Mouse (Mus musculus) forebrain, postnatal 0 days (tissue): ENCODE measurements around the gene Srxn1. TPM values are rescaled to one million over a fixed set of nuclear protein-coding genes. Genes with fewer than 3 reads are reported as not detected.

Experiments
- ATAC-seq: fragments of 200-750 bp; cut with Nextera tagmentation; 2 replicates; pipeline ENCODE4 v1.8.0; 2017; ENCODE audit warnings: mild to moderate bottlenecking, moderate library complexity
- DNase-seq: peaks from one replicate; pipeline ENCODE4 v3.0.0-alpha.2; 2015
- H3K27ac ChIP-seq: fragments of 300-500 bp; sonication (generic); 2 replicates; pipeline ENCODE4 v1.5.1; 2014; ENCODE audit warnings: low read depth, mild to moderate bottlenecking, antibody characterized with exemption, low read length, moderate library complexity, mixed read lengths
- H3K27me3 ChIP-seq: fragments of 300-500 bp; sonication (generic); 2 replicates; pipeline ENCODE4 v1.6.1; 2014; ENCODE audit warnings: mild to moderate bottlenecking, low read length, mixed read lengths; ENCODE audit not compliant: insufficient read depth
- H3K36me3 ChIP-seq: fragments of 300-500 bp; sonication (generic); 2 replicates; pipeline ENCODE4 v1.6.1; 2014; ENCODE audit warnings: mild to moderate bottlenecking, moderate library complexity; ENCODE audit not compliant: insufficient read depth
- H3K4me1 ChIP-seq: fragments of 300-500 bp; sonication (generic); 2 replicates; pipeline ENCODE4 v1.6.1; 2014; ENCODE audit warnings: antibody characterized with exemption; ENCODE audit not compliant: insufficient read depth
- H3K4me2 ChIP-seq: fragments of 300-500 bp; sonication (generic); 2 replicates; pipeline ENCODE4 v1.6.1; 2014; ENCODE audit warnings: low read depth, mild to moderate bottlenecking, moderate library complexity
- H3K4me3 ChIP-seq: fragments of 300-500 bp; sonication (generic); 2 replicates; pipeline ENCODE4 v1.5.1; 2014; ENCODE audit warnings: low read depth, low read length, mixed read lengths
- H3K9ac ChIP-seq: fragments of 300-500 bp; sonication (generic); 2 replicates; pipeline ENCODE4 v1.6.1; 2014; ENCODE audit warnings: mild to moderate bottlenecking
- H3K9me3 ChIP-seq: fragments of 300-500 bp; sonication (generic); 2 replicates; pipeline ENCODE4 v1.6.1; 2016; ENCODE audit warnings: low read length
- CTCF ChIP-seq: sonication (generic); IDR thresholded peaks from 2 replicates; pipeline ENCODE4 v1.5.1; 2016; ENCODE audit warnings: antibody characterized with exemption, control low read depth, low read depth
- WGBS: fragments of 180-500 bp; shearing (Covaris S2); extraction: QIAGEN DNeasy Blood & Tissue Kit; methylation state at CpG from one replicate; pipeline ENCODE4 v1.1.7; 2014; 5-methylcytosine and 5-hydroxymethylcytosine counted together
- polyA plus RNA-seq: library from polyadenylated mRNA; unstranded; fragments of >200 nt; fragmentation: Nextera tagmentation; extraction: Ambion mirVana; gene quantifications from 2 replicates; pipeline ENCODE4 v1.2.1, GENCODE M21; 2015
- total RNA-seq: library from RNA; depleted of rRNA; stranded (reverse); fragments of >200 nt; gene quantifications from 2 replicates; pipeline ENCODE4 v1.2.3, GENCODE M21; 2014

Gene Srxn1
- total and polyA plus RNA-seq, 2 experiments from 2014 or later: 16.4 to 18.4 TPM

- no peak for DNase-seq
- no peak for ATAC-seq
- Histone ChIP-seq H3K4me3 (no peak overlapping the region), H3K36me3 (peaks cover 7% of the 10 kb centered on the region; the same call in 1 of the 2 replicates), H3K27me3 (no peaks in the 10 kb centered on the region; the same call in 1 of the 2 replicates), H3K4me1 (no peaks in the 10 kb centered on the region), H3K4me2 (no peak overlapping the region), H3K27ac (no peak overlapping the region), H3K9me3 (no peaks in the 10 kb centered on the region), H3K9ac (no peak overlapping the region)
- WGBS: 69% methylated on average over 11 of the region's 11 CpGs
- TF ChIP-seq CTCF: no peak
Measured at GRCm38 (mm10) chr2:152097916-152098315, 7.4 kb upstream of the Srxn1 start.

GRCm38 (mm10) chr2:152099538-152099937 lies 5.8 kb upstream of the Srxn1 start:
- Histone ChIP-seq H3K4me2 (no peak overlapping the region), H3K27ac (no peak overlapping the region), H3K9ac (no peak overlapping the region), H3K36me3 (0 out of 2 replicates have a peak, but pooled peaks cover under 1% of the 10 kb centered on the region), H3K27me3 (no peaks in the 10 kb centered on the region), H3K9me3 (no peaks in the 10 kb centered on the region), H3K4me3 (no peak overlapping the region), H3K4me1 (no peaks in the 10 kb centered on the region)
- TF ChIP-seq CTCF: no peak
- ATAC-seq: no peak
- no peak for DNase-seq
- WGBS: 38% methylated on average over 3 of the region's 3 CpGs

DNA sequence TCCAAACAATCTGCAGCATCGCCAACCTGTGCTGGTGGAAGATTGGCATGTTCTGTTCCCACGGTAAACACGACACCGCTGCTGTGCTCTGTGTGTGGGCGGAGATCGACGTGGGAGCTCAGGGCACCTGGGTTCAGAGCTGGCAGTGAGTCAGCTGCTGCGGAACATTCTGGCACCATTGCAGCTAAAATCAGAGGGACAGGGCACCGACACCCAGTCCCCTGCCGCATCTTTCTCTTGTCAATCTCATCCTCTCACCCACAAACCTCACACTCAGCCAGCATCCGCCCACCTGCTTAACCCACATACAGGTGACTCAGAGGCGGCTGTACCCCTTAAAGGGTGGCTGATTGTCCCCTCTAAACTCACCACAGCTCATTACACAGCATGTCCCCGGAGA lies 3.6 kb upstream of the Srxn1 start:
- no peak for ATAC-seq
- no peak for DNase-seq
- Histone ChIP-seq H3K4me2 (no peak overlapping the region), H3K27me3 (no peaks in the 10 kb centered on the region), H3K9ac (no peak overlapping the region), H3K36me3 (no peaks in the 10 kb centered on the region), H3K4me3 (no peak overlapping the region), H3K27ac (no peak overlapping the region), H3K4me1 (peaks cover 3% of the 10 kb centered on the region; the same call in 1 of the 2 replicates), H3K9me3 (no peaks in the 10 kb centered on the region)
- WGBS: 70% methylated on average over 13 of the region's 13 CpGs
- TF ChIP-seq CTCF: no peak

GRCm38 (mm10) chr2:152102369-152102768 lies 2.9 kb upstream of the Srxn1 start:
- TF ChIP-seq CTCF: peak; percentile 22
- DNase-seq (no peak), ATAC-seq (no peak)
- H3K27me3 ChIP-seq: no peaks in the 10 kb centered on the region
- no peaks in the 10 kb centered on the region for H3K9me3 ChIP-seq
- no peak overlapping the region for H3K4me2 ChIP-seq
- H3K27ac ChIP-seq: 0 out of 2 replicates have a peak overlapping the region, but pooled peaks have one; percentile 9
- H3K9ac ChIP-seq: no peak overlapping the region
- WGBS: 65% methylated on average over 6 of the region's 6 CpGs
- H3K4me3 ChIP-seq: no peak overlapping the region; the same call in 1 of the 2 replicates
- peaks cover 3% of the 10 kb centered on the region; the same call in 1 of the 2 replicates for H3K4me1 ChIP-seq
- no peaks in the 10 kb centered on the region for H3K36me3 ChIP-seq

DNA sequence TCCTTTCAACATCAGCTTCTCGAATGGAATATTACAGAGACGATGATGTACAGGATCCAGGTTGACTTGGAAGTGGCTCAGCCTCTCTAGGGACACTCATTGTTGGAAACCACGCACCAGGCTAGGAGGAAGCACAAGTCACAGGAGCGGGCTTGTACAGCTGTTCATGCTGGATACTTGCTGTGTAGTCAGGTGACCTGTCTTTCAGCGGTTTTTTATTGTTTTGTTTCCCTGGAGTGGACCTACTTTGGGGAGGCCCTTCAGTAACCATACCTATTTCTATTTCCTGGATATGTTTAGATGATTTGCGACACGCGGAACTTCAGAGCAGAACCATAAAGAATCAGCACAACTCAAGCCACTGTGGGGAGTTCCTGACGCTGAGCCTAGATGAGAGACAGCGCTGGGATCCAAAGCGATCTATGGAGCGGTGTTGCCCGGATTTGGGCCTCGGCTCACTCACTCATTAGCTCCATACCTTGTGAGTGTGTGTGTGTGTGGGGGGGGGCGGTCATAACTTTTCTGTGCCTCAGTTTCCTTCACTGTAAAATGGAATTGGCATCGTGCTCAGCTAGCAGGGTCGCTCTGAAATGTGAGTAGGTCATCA lies 502 bp upstream of the Srxn1 start:
- ATAC-seq (no peak), DNase-seq (no peak)
- Histone ChIP-seq H3K4me1 (peaks cover 3% of the 10 kb centered on the region; the same call in 1 of the 2 replicates), H3K9me3 (no peaks in the 10 kb centered on the region), H3K4me3 (peak overlapping the region; percentile 65), H3K27me3 (no peaks in the 10 kb centered on the region), H3K4me2 (peak overlapping the region; percentile 93), H3K36me3 (peaks cover 2% of the 10 kb centered on the region; the same call in 1 of the 2 replicates), H3K27ac (no peak overlapping the region), H3K9ac (peak overlapping the region; percentile 84)
- WGBS: 18% methylated on average over 17 of the region's 17 CpGs
- TF ChIP-seq CTCF: no peak

DNA sequence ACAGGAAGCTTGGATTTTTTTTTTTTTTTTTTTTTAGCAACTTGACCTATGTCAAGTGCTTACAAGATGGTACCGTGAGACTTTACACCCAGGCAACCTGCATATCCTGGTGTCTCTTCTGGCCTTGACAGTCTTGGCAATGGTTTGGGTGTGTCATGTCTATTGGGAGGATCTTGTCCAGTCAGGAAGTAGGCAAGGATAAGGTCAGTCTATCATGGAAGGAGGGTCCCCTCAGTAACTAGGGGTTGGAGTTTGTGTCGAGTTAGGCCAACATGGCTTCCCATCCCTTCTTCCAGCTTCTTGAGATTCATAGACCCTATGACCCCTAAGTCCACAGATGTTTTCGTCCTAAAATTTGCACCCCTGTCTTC lies 894 bp downstream of the Srxn1 start:
- ATAC-seq (no peak), DNase-seq (no peak)
- no peak overlapping the region for H3K9ac ChIP-seq
- H3K4me1 ChIP-seq: peaks cover 3% of the 10 kb centered on the region; the same call in 1 of the 2 replicates
- no peaks in the 10 kb centered on the region for H3K27me3 ChIP-seq
- no peaks in the 10 kb centered on the region for H3K9me3 ChIP-seq
- WGBS: 86% methylated on average over 3 of the region's 3 CpGs
- H3K4me3 ChIP-seq: peak overlapping the region; percentile 65
- H3K27ac ChIP-seq: no peak overlapping the region
- no peak for TF ChIP-seq CTCF
- H3K4me2 ChIP-seq: peak overlapping the region; percentile 93
- H3K36me3 ChIP-seq: peaks cover 7% of the 10 kb centered on the region; the same call in 1 of the 2 replicates

DNA sequence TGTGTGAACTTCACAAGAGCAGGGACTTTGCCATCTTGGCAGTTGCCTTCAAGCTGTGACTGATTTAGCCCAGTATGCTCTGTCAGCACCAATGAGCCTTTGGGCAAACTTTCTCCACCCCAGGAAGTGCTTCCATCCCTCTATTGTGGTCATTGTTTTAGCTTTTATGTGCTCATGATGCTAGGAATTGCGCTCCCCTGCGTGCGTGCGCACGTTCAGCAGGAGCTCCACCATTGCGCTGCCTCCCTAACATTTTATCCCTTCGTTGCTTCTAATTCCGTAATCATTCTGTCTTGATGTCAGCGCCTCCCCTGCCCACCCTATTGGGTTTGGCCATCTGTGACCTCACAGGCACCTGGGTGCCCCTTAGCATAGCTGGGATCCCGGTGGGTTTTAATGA lies 1.3 kb downstream of the Srxn1 start:
- DNase-seq (no peak), ATAC-seq (no peak)
- no peak for TF ChIP-seq CTCF
- no peak overlapping the region for H3K4me2 ChIP-seq
- H3K36me3 ChIP-seq: peaks cover 7% of the 10 kb centered on the region; the same call in 1 of the 2 replicates
- H3K27me3 ChIP-seq: no peaks in the 10 kb centered on the region
- H3K9me3 ChIP-seq: no peaks in the 10 kb centered on the region
- no peak overlapping the region for H3K9ac ChIP-seq
- WGBS: 94% methylated on average over 10 of the region's 10 CpGs
- H3K27ac ChIP-seq: no peak overlapping the region
- H3K4me3 ChIP-seq: no peak overlapping the region
- peaks cover 3% of the 10 kb centered on the region; the same call in 1 of the 2 replicates for H3K4me1 ChIP-seq
